Mouse (Mus musculus): ENCODE results near the gene Ctdspl2.

Gene Ctdspl2

DNA sequence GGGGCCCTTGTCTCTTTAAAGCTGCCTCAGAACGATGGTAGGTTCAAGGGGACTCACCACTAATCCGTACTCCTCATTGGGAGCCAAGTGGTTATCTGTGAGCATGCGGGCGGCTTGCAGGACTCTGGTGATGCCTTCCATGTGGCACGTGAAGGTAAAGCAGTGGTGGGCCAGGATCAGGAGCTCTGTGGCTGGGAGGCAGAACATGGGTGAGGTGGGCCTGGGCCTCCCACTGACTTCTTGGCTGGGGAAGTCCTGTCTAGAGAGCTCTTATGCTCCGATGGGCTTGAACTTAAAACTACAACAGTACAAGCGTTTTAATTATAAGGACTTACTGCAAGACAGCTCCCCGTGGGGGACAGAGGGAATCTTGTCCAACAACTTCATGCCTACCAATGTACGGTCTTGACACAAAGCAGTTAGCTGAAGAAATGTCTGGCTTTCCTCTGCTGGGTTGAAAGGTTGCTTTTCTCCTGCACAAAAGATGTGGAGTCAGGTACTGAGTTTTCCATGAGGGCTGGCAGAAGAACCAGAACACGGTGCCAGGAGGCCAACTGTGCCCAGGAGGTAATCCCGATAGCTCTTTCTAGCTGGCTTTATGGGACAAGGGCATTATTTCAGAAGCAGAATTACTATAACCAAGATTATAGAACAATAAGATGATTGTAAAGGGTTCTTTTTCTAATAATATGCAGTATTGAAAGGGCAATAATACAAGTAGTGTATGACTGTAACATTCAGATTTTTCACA, 103.7 kb downstream of the Ctdspl2 start:
- no peak for DNase-seq (ENCODE audit: low read depth, low spot score)

Measured in CD4-positive, CD25-positive, alpha-beta regulatory T cell, adult 2 months (primary cell).